Mouse (Mus musculus): Measurements from ENCODE around the gene Negr1. TPM values are rescaled to one million over a fixed set of nuclear protein-coding genes. Genes with fewer than 3 reads are reported as not detected.

Negr1 gene
- total and polyA plus RNA-seq, 3 experiments, result 0.16 TPM; not detected in 2

GRCm38 (mm10) chr3:156766171-156766845, 204.7 kb downstream of the Negr1 start:
- H3K9me3 ChIP-seq (replicated peaks), result peaks cover 35% of the 10 kb centered on the region
- H3K4me1 ChIP-seq (ENCODE audit: insufficient read depth, low read depth, low read length), result no peaks in the 10 kb centered on the region
- no peaks in the 10 kb centered on the region for H3K27me3 ChIP-seq (ENCODE audit: insufficient read depth, low read length)
- TF ChIP-seq GATA2 (IDR thresholded peaks at IDR 0.05; ENCODE audit: borderline replicate concordance, low read depth, low read length) (no peak), POLR2AphosphoS5 (IDR thresholded peaks at IDR 0.05; ENCODE audit: insufficient replicate concordance, low read depth, low read length) (no peak), GATA1 (IDR thresholded peaks at IDR 0.05; ENCODE audit: borderline replicate concordance, low read length) (no peak), CTCF (IDR thresholded peaks at IDR 0.05; ENCODE audit: low read depth, low read length) (no peak), TAL1 (conservative IDR thresholded peaks at IDR 0.05; ENCODE audit: low read depth, low read length) (no peak)
- no peaks in the 10 kb centered on the region for H3K36me3 ChIP-seq (replicated peaks)
- DNase-seq (ENCODE audit: low spot score), result no peak
- no peak overlapping the region for H3K4me3 ChIP-seq (ENCODE audit: low read depth, low read length)
- no peak for ATAC-seq (ENCODE audit: extremely low read depth, insufficient number of reproducible peaks, low FRiP score, poor library complexity, severe bottlenecking)

DNA sequence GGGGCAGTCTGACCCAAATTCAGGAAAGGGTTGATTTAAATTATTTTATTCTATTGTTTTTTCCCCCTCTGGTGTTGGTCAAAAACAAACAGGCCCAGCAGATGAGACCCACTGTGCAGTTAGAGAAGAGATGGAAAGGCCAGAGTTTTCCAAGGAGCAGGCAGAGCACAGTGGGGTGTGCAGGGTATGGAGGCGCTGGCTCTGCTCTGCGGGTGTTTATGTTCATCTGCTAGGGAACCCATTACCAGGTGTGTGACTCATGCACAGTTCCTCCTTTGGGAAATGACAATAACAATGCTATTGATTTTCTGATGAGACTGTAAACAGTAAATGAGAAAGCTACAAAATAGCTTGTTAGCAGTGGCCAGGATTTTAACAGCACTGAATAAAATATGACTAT, 210.0 kb downstream of the Negr1 start:
- no peaks in the 10 kb centered on the region for H3K36me3 ChIP-seq (replicated peaks)
- no peaks in the 10 kb centered on the region for H3K27me3 ChIP-seq (ENCODE audit: insufficient read depth, low read length)
- no peaks in the 10 kb centered on the region for H3K4me1 ChIP-seq (ENCODE audit: insufficient read depth, low read depth, low read length)
- no peak overlapping the region for H3K4me3 ChIP-seq (ENCODE audit: low read depth, low read length)
- ATAC-seq (ENCODE audit: extremely low read depth, insufficient number of reproducible peaks, low FRiP score, poor library complexity, severe bottlenecking), result no peak
- DNase-seq (ENCODE audit: low spot score), result no peak
- no peak for TF ChIP-seq GATA1 (IDR thresholded peaks at IDR 0.05; ENCODE audit: borderline replicate concordance, low read length)
- no peak for TF ChIP-seq GATA2 (IDR thresholded peaks at IDR 0.05; ENCODE audit: borderline replicate concordance, low read depth, low read length)
- no peak for TF ChIP-seq POLR2AphosphoS5 (IDR thresholded peaks at IDR 0.05; ENCODE audit: insufficient replicate concordance, low read depth, low read length)
- TF ChIP-seq TAL1 (conservative IDR thresholded peaks at IDR 0.05; ENCODE audit: low read depth, low read length), result no peak
- H3K9me3 ChIP-seq (replicated peaks), result peaks cover 22% of the 10 kb centered on the region

DNA sequence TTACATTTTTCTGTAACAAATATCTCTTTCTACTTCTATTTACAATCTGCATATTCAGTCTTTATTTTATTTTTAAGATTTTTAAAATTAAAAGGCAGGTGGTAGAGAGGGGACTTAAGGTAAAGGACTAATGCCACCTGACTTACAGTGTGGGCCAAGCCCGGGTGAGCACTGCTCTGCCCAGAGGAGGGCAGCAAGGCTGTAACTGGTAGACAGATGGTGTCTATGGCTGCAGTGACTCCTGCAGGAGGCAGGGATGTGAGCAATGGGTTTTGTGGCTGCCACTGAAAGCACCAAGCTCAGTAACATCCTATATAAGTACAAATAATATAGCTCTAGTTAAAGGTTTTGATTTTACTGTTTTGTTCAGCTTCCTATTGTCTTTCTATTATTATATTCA, 210.5 kb downstream of the Negr1 start:
- DNase-seq (ENCODE audit: low spot score) (no peak), ATAC-seq (ENCODE audit: extremely low read depth, insufficient number of reproducible peaks, low FRiP score, poor library complexity, severe bottlenecking) (no peak)
- Histone ChIP-seq H3K4me3 (ENCODE audit: low read depth, low read length) (no peak overlapping the region), H3K36me3 (replicated peaks) (no peaks in the 10 kb centered on the region), H3K27me3 (ENCODE audit: insufficient read depth, low read length) (no peaks in the 10 kb centered on the region), H3K4me1 (ENCODE audit: insufficient read depth, low read depth, low read length) (no peaks in the 10 kb centered on the region), H3K9me3 (replicated peaks) (peaks cover 21% of the 10 kb centered on the region)
- TF ChIP-seq GATA1 (IDR thresholded peaks at IDR 0.05; ENCODE audit: borderline replicate concordance, low read length) (no peak), TAL1 (conservative IDR thresholded peaks at IDR 0.05; ENCODE audit: low read depth, low read length) (no peak), POLR2AphosphoS5 (IDR thresholded peaks at IDR 0.05; ENCODE audit: insufficient replicate concordance, low read depth, low read length) (no peak)

- TF ChIP-seq GATA1 (IDR thresholded peaks at IDR 0.05; ENCODE audit: borderline replicate concordance, low read length), result no peak
- Histone ChIP-seq H3K9me3 (replicated peaks) (peaks cover 3% of the 10 kb centered on the region; the same call in 1 of the 2 replicates), H3K27me3 (ENCODE audit: insufficient read depth, low read length) (no peaks in the 10 kb centered on the region), H3K4me3 (ENCODE audit: low read depth, low read length) (no peak overlapping the region), H3K4me1 (ENCODE audit: insufficient read depth, low read depth, low read length) (no peaks in the 10 kb centered on the region), H3K36me3 (replicated peaks) (no peaks in the 10 kb centered on the region)
- ATAC-seq (ENCODE audit: extremely low read depth, insufficient number of reproducible peaks, low FRiP score, poor library complexity, severe bottlenecking) (no peak), DNase-seq (ENCODE audit: low spot score) (no peak)
Observed at GRCm38 (mm10) chr3:156784309-156784852, 222.8 kb downstream of the Negr1 start.

DNA sequence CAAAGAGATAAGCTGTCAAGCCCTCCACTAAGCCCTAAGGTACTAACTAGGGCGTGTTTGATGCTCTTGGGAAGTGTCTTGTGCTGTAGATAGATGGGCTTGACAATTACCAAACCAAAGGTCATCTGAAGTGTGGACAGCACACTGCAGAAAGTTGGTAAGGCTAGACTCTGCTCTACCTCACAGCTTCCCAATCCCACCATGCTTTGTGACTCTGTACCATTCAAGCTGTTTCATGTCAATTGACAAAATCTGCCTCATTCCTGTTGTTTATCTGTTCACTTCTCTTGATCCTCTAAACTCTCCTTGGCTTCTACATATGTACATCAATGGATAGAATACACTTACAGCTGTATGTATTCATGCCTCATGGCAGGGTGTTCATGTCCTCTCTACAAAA, 224.8 kb downstream of the Negr1 start:
- DNase-seq (ENCODE audit: low spot score) (no peak), ATAC-seq (ENCODE audit: extremely low read depth, insufficient number of reproducible peaks, low FRiP score, poor library complexity, severe bottlenecking) (no peak)
- H3K9me3 ChIP-seq (replicated peaks), result peaks cover 3% of the 10 kb centered on the region; the same call in 1 of the 2 replicates
- H3K27me3 ChIP-seq (ENCODE audit: insufficient read depth, low read length), result no peaks in the 10 kb centered on the region
- H3K4me3 ChIP-seq (ENCODE audit: low read depth, low read length), result no peak overlapping the region
- no peak for TF ChIP-seq GATA1 (IDR thresholded peaks at IDR 0.05; ENCODE audit: borderline replicate concordance, low read length)
- no peak for TF ChIP-seq CTCF (IDR thresholded peaks at IDR 0.05; ENCODE audit: low read depth, low read length)
- no peak for TF ChIP-seq GATA2 (IDR thresholded peaks at IDR 0.05; ENCODE audit: borderline replicate concordance, low read depth, low read length)
- TF ChIP-seq TAL1 (conservative IDR thresholded peaks at IDR 0.05; ENCODE audit: low read depth, low read length), result no peak
- no peak for TF ChIP-seq POLR2AphosphoS5 (IDR thresholded peaks at IDR 0.05; ENCODE audit: insufficient replicate concordance, low read depth, low read length)
- no peaks in the 10 kb centered on the region for H3K36me3 ChIP-seq (replicated peaks)
- no peaks in the 10 kb centered on the region for H3K4me1 ChIP-seq (ENCODE audit: insufficient read depth, low read depth, low read length)

GRCm38 (mm10) chr3:156791234-156791633, 229.6 kb downstream of the Negr1 start:
- Histone ChIP-seq H3K9me3 (replicated peaks) (peaks cover 6% of the 10 kb centered on the region), H3K4me3 (ENCODE audit: low read depth, low read length) (no peak overlapping the region), H3K27me3 (ENCODE audit: insufficient read depth, low read length) (no peaks in the 10 kb centered on the region), H3K36me3 (replicated peaks) (no peaks in the 10 kb centered on the region), H3K4me1 (ENCODE audit: insufficient read depth, low read depth, low read length) (no peaks in the 10 kb centered on the region)
- TF ChIP-seq GATA1 (IDR thresholded peaks at IDR 0.05; ENCODE audit: borderline replicate concordance, low read length), result no peak
- no peak for TF ChIP-seq GATA2 (IDR thresholded peaks at IDR 0.05; ENCODE audit: borderline replicate concordance, low read depth, low read length)
- TF ChIP-seq CTCF (IDR thresholded peaks at IDR 0.05; ENCODE audit: low read depth, low read length), result no peak
- TF ChIP-seq POLR2AphosphoS5 (IDR thresholded peaks at IDR 0.05; ENCODE audit: insufficient replicate concordance, low read depth, low read length), result no peak
- TF ChIP-seq TAL1 (conservative IDR thresholded peaks at IDR 0.05; ENCODE audit: low read depth, low read length), result no peak
- no peak for ATAC-seq (ENCODE audit: extremely low read depth, insufficient number of reproducible peaks, low FRiP score, poor library complexity, severe bottlenecking)
- DNase-seq (ENCODE audit: low spot score), result no peak
